Mouse (Mus musculus) skeletal muscle tissue, adult 2 months (tissue): ENCODE data around the gene Fcna.

Experiments
- DNase-seq: peaks from one replicate; pipeline ENCODE4 v3.0.0-alpha.2; 2012; ENCODE audit warnings: low read depth, low spot score

Gene Fcna

DNA sequence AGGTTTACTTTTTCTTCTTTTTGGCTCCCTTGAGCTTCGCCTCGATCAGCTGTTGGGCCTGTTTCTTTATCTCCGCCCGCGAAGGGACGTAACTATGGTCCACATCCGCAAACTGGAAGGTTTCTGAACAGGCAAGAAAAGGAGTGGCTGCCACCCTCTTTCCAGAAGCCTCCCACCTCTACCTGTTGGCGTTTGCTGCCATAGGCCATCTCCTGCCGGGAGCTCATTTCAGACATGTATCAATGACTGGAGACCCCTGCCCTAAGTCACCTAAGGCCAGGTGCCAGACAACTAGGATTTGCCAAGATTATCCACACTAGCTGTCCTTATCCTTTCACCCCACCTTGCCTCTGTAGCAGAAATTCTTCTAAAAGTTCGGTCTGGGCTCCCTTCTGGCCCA lies 19.2 kb downstream of the Fcna start:
- no peak for DNase-seq

DNA sequence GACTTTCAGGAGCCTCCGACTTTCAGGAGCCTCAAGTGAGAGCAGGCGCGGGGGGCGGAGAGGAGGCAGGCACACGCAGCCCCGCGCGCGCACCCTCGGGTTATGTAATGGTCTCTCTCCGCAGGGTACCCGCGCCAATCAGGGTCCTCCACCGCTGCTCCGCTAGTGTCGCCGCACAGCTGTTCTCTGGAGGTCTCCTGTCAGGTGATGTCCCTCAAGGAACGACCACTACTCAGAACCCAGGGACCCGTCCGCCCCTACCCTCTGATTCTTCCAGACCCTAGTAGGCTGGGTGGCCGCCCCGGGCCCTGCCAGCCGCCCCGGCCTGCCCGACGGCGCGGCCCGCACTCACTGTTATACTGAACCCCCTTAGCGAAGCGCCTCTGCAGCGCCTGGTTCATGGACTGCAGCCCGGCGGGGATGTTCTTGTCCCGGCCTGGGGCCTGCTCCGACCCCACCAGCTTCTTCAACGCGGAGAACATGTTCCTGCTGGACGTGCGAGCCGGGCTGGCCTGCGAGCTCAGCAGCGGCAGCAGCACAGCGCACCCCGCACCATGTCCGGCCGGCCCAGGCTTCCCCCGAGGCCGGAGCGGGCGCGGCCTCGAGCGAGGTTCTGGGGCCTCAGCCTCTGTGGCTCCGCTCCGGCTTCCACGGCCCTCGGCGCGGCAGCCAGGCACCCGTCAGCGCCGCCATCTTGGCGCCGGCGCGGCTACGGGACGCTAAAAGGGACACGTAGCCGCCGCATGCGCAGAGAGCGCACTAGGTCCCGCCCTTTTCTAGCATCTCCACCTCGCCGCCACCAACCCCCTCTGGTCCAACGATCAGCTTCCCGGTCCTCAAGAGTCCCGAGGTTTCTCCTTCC lies 19.8 kb downstream of the Fcna start, which contains the start of gene Rabl6:
TSS of gene Rabl6 (minus strand) at position 761 of the 862 bp plus-strand sequence.
- DNase-seq: peak; percentile 83

DNA sequence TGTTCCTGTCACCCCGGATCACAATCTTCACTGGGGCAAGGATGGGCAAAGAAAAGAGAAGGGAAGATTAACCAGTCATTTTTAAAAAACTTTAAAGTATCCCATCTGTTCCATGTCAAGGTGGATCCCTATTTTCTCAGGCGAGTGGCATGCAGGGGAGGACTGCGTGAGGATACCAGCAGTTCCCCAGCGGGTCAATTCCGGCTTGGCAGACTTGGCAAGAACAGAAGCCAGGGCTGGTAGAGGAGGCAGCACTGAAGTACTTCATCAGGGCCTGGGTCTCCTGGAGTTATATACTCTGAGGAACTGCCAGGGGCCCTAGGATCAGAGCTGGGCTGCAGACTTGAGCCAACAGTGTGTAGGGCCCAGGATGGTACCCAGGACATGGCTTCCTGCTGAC lies 25.3 kb downstream of the Fcna start:
- DNase-seq: no peak

DNA sequence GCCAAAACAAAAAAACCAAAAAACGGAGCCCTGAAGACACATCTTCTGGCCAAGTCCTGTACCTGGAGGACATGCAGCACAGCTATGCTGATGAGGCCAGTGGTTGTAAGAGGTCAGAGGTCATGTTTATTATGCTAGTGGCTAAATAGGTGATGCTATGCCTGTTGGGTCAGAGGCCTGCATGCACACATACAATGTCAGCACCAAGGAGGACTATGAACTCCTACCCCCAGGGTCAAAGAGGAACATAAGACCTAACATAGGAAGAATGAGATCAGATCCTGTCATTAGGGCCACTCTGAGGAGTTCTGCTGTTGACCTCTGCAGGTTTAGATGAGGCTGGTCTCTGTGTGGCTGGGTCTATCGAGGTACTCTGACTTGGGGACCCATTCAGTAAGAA lies 27.8 kb downstream of the Fcna start:
- DNase-seq: no peak

DNA sequence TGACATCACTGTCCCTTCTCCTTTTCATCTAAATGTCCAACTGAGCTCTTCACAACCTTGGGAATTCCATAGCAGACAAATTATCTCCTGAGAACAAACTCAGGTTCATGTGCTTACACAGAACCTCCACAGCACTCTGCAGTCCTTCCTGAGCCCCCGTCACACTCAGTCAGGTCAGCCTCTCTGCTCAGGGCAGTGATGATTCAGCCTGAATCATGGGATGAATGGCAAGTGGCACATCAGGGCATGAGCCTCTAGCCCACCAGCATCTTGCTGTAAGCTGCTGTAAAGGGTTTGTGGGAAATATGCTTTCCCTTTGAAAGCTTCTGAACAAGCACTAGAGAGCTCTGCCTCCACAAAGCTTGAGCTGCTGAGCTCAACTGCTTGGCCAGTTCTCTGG lies 29.1 kb downstream of the Fcna start:
- no peak for DNase-seq

DNA sequence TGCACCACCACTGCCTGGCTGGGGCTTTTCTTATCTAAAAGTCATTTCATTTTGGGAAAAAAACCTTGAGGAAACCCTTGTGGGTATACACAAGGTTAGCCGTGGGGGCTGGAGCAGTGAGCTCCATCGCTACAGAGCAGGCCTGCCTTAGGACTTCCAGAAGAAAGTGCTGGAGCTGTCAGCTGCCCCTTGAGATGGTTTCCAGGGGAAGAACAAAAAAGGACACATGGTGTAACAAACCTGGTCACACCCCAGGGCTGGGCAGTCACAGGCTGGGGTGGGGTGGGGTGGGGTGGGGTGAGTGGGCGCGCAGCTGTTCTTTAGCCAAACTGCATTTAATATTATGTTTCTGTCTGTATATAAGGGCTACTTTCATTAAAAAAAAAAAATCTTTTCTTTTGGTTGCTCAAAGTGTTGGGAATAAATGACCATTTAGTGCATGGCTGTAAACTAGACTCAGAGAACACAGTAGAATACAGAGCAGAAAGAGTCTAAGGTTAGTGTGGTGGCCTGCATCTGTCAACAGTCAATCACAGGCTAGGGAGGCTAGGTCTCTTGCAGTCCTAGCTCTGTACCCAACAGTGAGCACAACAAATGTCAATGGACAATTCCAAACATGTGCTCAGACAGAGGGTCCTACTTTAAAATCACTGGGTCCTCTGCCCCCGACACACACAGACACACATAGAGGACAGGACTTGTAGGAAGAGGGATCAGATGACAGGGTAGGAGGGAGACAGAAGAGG lies 30.9 kb downstream of the Fcna start:
- DNase-seq: no peak

DNA sequence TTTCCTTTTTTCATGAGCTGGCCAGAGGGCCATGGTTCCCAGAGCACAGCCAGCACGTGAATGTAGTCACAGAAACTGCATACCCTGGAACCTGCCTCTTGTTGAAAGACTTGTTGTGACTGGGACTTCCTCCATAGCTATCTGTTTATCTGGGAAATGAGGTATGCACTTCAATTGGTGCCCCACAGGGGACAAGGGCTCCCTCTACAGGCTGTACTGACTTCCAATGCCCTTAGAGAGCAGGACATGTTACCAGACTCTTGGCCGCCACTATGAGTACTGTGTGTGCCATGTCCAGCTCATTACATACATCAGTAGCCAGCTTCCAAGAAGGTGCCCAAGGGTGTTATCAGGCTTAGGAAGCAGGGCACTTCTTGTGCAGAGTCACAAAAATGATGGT lies 36.0 kb downstream of the Fcna start:
- DNase-seq: no peak

DNA sequence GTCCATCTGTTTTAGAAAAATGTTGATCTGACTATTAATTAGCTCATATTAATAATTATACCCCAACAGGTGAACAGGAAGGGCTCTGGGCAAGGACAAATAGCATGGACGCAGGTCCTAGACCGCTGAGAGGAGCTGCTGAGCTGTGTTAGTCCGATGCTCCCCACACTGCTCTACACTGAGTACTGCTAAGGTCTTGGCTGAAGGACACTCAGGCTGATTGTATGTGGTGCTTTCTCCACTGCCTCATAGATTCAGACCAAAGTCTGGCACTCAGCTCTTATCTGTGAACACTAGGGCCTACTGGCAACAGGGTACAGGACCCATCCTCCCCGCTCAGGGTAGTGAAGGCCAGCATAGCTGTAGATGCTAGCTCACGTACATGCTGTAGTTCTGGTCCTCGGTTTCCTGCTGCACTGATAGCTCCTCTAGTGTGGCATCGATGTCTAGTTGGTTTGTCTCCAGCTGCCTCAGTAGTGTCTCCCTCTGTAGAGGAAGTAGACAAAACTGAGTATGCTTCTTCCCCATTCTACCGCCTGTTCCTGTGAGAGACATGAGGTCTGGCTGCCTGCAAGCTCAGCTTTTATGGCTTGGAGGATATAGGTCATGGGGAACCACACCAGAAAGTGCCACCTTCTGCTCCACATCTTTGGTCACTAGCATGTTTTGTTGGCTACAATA lies 39.5 kb downstream of the Fcna start:
- DNase-seq: no peak

DNA sequence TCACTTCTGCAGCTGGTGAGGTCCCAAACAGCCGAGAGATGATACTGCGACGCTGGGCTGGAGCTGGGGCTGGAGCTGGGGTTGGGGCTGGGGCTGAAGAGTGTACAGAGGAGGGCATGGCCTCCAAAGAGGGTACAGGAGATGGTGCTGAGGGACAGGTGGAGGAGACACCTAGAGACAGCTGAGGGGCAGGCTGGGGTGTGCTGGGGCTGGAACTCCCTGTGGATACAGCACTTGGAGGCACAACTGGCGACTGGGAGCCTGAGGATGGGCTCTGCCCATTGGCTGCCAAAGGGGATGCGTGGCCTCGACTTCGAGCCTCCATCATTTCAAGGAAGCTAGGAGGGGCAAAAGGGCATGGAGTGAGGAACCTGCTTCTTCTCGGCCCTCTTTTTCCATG lies 40.5 kb downstream of the Fcna start:
- DNase-seq: no peak

DNA sequence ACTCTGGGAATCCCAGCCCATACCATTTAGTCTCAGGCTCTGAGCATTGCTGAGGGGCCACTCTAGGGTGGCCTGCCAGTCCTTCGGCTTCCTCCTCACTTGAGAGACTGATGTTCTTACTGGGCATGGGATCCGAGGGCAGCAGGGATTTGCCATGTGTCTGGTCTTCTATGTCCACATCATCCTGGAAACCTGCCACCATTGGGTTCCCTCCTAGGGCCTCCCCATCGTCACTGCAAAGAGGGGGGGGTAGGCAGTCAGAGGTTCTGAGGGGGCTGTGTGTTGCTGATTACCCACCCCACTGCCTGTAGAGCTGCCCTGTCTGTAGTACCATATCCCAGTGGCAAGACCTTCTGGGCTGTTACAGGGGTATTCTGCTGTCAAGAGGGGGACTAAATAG lies 42.2 kb downstream of the Fcna start:
- no peak for DNase-seq

DNA sequence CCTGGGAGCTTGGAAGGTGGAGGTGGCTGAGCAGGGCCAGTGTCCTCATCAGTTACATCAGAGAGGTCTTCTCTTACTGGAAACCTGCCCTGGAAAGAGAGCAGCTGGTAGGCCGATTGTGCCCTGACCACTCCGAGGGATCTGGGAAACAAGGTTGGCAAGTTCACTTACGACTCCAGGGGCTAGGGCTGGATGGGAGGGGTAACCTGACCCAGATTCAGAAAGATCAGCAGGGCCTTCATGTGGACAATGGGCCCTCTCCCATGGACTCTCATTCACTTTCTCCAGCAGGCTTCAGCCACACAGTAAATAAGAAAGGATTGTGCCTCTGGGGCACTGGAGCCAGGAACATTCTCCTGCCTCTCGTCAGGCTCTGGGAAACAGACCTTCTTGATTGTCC lies 43.0 kb downstream of the Fcna start:
- no peak for DNase-seq

DNA sequence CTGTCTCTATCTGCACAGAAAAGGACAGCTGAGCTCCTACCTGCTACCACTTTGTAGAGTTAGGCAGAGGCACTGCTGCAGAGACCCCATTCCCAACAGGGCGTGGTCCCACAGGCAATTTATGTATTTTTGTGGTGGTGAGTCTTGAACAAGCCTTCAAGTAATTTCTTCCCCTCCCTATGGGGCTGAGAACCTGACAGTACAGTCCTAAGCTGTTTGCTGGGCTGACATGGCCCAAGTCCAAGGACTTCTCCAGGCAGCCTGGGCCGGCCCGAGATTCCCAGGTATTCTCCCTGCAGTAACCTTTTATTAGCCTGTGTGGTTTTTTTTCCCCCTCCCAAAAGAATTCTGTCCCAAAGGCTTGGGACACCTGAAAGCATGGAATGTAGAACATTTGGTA lies 43.7 kb downstream of the Fcna start:
- DNase-seq: no peak

DNA sequence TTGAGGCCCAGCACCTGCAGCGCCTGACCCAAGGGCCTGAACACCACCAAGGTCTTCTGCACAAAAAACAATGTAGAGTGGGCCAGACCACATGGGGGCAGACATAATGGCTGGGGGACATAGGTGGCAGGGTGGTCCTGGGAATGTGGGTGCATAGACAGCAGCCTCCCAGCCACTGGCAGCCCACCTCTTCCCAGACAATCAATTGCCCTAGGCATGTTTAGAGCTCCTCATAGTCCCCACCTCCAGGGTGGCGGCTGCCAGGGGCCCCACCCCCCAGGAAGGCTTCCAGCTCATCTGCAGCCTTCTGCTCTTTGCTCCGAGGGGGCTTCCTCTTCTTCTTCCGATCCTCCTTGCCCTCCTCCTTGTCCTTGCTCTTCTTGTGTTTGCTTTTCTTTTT lies 44.3 kb downstream of the Fcna start:
- DNase-seq: no peak

DNA sequence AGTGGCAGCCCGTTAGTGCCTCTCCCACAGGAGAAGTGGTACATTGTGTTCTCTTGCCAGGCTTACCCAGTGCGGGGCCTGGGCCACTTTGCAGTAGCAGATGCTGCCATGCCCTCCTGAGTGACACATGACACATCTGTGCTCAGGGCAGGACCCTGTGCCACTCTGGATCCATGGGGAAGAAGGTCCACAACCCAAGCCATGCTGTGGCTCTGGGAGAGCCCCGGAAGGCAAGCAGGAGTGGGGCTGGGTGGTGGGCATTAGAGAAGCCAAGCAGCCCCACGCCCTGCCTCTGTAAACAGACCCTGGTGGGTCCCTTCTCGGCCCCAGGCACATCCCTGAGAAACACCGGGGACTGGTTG lies 44.7 kb downstream of the Fcna start:
- DNase-seq: no peak

DNA sequence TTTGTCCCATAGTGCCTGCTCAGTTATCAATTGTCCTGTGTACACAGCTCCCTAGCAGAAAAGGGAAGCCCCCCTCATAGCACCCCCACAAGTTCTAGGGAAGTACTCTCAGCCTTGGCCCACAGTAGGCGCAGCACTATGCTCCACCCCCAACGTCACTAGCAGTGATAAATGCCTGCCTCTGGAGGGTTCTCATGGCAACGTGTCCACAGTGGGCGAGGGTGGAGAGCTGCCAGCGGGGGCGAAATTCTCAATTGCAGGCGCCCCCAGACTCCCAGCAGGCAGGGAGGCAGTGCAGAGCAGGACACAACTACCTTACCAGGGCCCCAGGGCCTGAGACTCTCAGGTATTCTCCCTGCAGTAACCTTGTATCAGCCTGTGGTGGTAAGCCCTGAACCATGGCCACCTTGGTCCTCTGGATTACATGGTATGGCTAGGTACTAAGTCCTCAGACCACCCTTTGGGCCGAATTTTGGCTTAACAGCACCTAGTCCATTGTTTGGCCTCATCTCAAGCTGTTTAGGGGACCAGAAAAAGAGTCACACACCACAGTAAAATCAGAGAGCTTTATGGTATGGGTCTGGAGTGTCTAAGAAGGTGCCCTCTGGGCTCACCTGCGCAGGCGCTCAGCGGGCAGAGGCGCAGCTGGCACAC lies 45.2 kb downstream of the Fcna start:
- DNase-seq: no peak

DNA sequence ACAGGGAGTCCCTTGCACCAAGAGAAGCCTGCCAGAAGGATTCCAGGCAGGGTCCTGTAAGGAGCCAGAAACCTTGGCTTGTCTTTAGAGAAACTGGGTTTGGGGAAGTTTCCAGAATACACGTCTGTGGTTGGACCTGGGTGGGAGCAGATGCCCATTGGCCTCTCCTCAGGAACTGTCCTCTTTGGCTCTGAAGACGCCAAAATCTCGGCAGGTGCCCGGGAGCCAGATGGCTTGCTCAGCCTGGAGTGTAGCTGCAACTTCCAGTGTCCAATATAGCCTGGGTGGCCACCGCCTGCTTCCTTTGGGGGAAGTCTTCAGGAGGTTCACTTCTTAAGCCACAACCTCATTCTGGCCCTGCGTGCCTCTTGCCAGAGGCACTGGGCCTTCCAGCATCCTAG lies 45.9 kb downstream of the Fcna start:
- DNase-seq: no peak

DNA sequence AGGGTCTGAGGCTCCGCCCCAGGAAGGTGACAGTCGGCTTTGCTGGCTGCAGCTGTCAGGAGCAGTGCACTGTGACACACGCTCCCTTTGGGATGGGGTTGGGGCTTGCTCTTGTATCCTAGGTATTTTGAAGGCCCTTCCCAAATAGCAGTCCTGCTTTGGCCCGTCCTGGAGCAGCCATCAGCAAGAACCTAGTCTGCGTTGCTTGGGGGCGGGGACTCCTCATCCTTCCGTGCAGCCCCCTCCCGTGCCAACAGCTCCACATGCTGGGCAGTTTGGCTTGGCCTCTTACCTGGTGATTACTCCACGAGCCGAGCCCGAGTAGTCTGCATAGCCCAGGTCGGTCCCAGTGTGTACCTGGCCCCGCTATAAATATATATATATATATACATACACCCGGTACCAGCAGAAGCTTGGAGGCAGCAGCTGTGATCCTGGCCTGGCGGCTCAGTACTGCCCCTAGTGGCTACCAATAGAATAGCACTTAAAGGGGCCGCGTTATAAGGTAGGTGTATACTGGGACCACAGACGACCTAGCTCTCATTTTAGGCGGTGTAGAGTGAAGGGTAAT lies 46.5 kb downstream of the Fcna start, which contains the start of gene Ajm1:
TSS of gene Ajm1 (minus strand) at position 464 of the 571 bp plus-strand sequence.
- peak; percentile 56 for DNase-seq

DNA sequence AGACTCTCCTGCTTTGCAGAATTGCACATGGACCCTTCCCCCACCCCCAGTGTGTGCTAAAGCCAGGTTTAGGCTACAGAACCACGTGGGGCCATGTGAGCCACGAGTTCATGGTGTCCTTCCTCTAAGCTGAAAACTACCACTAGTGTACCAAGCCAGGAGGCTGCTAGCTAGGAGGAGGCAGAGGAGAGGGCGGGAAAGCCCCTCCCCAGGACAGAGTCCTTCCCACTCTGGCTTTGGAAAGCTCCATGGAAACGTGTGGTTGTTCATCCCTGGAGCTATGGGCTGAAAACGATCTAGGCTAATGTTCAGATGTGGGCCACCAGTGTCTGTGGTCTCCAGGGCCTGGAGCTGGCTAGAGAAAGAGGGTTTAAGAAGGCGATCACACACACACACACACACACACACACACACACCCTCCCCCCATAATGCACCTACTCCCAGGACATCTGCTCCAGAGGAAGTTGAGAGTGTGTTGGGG lies 47.2 kb downstream of the Fcna start:
- no peak for DNase-seq

DNA sequence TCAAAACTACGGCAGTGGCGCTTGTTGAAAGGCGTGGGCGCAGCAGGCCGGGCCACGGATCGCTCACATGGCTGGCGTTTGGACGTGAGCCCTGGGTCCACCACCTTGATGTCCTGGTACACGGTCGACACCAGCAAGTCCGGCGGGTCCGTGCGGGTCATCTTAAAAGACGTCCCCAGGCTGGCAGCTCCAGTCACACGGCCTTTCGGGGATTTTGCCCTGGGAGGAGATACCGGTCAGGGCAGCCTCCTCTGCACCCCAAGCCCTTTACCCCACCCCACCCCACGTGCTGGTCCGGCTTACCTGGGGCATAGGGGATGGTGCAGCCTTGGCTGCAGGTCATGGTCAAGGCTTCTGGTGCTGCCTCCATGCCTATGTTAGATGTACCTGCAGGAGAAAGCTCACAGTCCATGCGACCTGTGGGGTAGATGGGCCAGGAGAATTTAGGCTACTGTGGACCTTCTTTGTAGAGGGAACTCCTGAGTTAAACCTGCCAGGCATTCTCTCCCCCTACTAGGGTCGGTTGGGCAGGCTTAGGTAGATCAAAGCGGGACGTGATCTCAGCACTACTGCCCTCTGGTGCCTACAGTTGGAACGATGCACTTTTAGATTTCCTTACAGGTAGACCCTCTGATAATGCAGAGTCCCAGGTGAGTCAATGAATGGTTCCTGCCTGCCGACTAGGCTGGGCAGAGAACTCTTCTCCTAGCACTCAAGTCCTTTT lies 47.9 kb downstream of the Fcna start:
- DNase-seq: no peak

DNA sequence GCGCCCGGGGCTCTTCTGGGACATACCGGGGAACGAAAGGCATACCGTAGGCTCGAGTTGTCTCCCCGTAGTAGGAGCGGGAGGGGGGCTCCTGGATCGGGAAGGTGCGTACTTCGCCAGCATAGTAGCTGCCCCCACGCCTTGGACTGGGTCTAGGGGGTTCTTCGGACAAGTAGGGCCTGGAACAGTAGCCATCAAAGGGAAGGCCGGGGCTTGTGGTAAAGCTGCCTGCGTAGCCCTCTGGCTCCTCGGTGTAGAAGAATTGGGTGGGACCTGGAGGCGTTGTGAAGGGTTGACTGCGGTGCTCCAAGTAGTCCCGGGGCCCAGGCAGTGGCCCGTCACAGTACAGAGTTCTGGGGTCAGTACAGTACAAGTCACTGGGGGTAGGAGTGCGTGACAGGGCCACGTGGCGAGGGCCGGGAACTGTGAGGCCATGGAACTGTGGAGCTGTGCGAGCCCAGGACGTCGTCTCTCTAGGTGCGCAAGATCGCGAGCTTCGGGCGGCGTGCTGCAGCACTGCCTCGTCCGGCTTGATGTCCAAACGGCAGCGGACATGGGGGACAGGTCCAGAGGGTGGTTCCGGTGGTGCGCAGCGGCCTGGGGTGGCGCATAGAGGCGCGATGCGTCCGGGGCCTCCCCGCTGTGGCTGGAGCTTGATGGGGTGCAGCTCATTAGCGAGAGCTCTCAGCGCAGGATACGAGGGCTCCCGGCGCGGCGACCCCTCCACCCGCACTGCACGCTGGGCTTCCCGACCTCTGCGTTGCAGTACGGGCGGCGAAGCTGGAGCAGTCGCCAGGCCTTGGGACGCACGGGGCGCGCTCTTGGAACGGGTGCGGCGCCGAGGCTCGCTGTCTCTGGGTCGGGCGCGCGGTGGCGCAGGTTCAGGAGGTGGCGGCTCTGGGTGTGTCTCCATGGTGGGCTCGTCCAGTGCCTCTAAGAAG lies 48.8 kb downstream of the Fcna start:
- no peak for DNase-seq
